Mouse (Mus musculus): ENCODE measurements around the gene Borcs8.

Borcs8 gene

GRCm38 (mm10) chr8:70139026-70139857 lies at the start of gene Borcs8, which contains the start of the genes Rfxank and Mef2b:
Gene Borcs8, plus strand, starts transcription at chr8:70139499.
Gene Rfxank, minus strand, starts transcription at chr8:70139154.
Gene Mef2b, plus strand, starts transcription at chr8:70139711.
- peak; percentile 96 to 99 for DNase-seq (ENCODE audit: low read depth in 2 of 2, low spot score in 2 of 2)

DNA sequence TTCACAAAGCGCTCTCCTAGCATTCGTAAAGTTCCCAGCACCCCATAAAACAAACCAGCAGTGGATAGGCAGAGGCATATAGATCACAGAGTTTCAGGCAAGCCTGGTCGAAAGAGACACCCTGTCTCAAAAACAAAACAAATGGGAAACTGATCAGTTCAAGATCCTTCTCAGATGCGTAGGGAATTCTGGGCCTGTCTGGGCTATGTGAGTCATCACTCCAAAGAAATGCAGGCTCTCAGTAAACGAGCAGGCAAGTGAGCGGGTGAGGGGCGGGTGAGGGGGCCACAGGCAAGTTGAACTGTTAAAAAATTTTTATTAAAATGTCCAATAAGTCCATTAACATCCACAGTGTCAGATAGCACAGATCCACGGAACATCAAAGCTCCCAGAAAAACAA lies 46.5 kb upstream of the Borcs8 start:
- DNase-seq (ENCODE audit: low read depth in 2 of 2, low spot score in 2 of 2): no peak

- no peak for DNase-seq (ENCODE audit: low read depth in 2 of 2, low spot score in 2 of 2)
Measured at GRCm38 (mm10) chr8:70099276-70099675, 40.0 kb upstream of the Borcs8 start.

DNA sequence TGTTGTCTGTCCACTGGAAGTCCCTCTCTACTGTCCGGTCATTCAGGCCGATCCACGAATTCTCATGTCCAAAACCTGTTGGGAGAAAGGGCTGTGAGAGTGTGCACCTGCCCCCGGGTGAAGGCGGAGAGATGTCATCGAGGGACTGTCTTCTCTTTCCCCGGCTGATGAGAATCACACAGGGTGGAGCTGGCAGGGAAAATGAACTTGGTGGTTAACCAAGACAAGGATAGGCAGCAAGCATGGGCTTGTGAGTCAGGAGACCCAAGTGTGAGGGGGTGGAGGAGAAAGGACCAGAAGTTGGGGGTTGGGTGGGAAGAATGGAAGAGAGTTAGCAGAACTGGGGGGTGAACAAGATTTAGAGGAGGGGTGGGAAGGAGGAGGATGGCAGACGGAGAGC lies 39.1 kb upstream of the Borcs8 start:
- no peak for DNase-seq (ENCODE audit: low read depth in 2 of 2, low spot score in 2 of 2)

- DNase-seq (ENCODE audit: low read depth in 2 of 2, low spot score in 2 of 2): peak; percentile 35 to 58
Measured at GRCm38 (mm10) chr8:70104506-70104905, 34.8 kb upstream of the Borcs8 start.

DNA sequence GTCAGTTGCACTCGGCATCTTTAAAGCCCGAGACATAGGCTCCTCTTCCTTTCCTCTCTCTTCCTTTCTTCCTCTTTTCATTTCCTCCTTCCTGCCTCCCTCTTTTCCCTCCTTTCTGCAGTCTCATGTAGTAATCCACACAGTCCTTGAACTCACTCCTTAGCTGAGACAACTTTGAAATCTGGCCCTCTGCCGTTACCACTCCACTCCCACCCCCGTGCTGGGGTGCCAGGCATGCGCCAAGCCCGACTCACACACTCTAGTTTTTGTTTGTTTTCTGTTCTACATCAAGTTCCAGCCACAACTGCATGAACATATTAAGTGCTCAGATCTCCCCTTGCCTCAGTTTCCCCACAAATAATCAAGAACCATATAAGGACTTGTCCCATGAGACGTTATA lies 34.4 kb upstream of the Borcs8 start:
- no peak for DNase-seq (ENCODE audit: low read depth in 2 of 2, low spot score in 2 of 2)

DNA sequence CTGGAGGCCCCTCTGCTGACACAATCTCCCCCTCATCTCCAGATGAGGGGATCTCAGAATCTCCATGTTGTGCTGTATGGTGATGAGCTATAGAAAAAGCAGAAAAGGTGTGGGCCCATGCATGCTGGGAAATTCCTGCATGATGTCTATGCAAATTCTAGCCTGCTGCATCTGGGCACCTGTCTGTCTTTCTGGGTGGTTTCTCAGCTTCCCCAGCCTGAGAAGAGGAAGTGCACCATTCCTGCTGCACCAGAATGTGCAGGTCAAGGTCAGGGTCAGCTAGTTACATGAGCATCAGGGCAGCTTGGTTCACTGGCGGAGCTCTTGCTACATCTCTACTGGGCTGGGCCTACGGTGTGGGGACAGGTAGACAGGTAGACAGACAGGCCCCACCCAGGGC lies 28.8 kb upstream of the Borcs8 start:
- DNase-seq (ENCODE audit: low read depth in 2 of 2, low spot score in 2 of 2): no peak

DNA sequence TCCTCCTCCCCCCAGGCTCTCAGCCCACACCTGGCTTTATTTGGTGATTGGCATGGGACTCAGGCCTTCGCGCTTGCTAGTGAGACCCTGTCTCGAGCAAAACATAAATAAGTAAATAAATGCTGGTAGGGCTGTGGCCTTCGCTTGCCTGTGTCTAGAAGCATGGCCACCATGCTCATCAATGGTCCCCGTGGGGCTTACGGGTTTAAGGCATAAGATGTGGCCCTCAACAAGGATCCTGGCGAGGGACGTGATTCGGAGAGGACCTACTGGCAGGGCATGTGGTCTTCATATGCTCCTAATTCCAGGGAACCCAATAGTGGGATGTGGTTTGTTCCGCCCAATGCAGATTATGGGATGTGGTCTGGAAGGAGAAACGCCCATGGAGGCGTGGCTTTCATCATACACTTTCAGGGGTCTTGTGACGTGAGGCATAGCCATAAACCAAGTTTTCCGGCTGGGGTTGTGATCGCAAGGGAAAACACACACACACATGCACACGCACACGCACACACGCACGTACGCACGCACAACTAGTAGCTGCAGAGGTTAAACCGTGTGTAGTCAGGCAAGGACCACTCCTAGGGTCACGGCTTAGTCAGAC lies 28.0 kb upstream of the Borcs8 start:
- no peak for DNase-seq (ENCODE audit: low read depth in 2 of 2, low spot score in 2 of 2)

DNA sequence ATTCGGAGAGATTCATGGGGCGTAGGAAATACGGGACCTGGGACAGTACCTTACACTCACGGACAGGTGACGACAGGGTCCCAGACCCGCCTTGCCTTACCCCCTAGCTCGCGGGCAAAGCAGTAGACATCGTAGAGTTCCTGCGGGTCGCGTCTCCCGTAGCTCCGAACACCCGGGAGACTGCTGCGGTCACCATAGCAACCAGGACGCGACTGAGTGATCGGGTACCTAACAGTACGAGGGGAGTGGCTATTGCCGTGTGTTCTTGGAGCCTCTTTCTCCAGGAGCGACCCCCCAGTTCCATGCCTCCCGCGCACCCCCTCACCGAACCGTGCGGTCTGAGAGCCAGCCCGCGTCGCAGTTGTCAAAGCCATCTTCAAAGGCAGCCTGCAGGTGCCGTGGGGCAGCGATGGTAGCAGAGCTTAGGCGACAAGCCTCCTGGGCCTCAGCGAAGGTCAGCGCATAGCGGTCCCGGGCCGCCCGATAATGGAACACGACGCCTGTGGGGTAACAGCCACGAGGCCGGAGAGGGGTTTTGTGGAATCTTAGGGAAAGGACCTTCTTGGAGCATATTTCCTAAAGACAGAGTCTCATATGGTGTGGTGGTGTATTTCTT lies 26.8 kb upstream of the Borcs8 start:
- no peak for DNase-seq (ENCODE audit: low read depth in 2 of 2, low spot score in 2 of 2)

- DNase-seq (ENCODE audit: low read depth in 2 of 2, low spot score in 2 of 2): no peak
Measured at GRCm38 (mm10) chr8:70114488-70114887, 24.8 kb upstream of the Borcs8 start.

DNA sequence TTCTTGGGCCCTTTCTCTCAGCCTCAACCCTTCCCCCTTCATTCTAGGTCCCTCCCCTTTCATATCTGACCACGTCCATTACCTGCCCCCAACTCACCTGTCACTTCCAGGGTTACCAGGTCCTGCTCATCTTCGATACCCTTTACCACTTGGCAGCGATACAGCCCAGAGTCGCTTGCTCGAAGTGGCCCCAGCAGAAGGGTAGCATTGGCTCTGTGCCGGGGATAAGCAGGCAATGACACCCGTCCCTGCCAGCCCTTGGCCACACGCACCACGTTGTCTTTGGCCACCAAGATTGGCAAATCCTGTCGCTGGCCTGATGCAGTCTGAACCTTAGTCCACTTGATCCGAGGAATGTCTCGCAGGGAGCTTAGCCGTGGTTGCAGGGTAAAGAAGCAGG lies 24.4 kb upstream of the Borcs8 start:
- DNase-seq (ENCODE audit: low read depth in 2 of 2, low spot score in 2 of 2): no peak

DNA sequence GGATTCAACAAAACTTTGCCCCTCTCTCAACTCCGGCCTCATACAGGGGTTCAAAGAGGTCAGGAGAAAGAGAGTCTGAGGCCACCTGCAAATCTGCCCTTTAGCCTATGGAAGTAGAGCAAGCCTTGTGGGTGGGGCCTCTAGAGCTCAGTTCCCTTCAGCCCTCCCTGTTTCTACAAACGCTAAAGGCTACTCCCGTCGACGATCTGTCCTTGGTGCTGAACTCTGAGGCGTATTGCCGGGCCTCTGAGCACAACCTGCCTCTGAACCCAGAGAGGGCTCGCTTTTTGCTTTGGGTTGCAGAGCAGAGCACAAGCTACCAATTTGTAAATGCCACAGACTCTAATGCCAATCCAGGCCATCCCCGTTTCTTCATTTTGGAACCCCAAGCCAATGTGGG lies 21.7 kb upstream of the Borcs8 start:
- no peak for DNase-seq (ENCODE audit: low read depth in 2 of 2, low spot score in 2 of 2)

DNA sequence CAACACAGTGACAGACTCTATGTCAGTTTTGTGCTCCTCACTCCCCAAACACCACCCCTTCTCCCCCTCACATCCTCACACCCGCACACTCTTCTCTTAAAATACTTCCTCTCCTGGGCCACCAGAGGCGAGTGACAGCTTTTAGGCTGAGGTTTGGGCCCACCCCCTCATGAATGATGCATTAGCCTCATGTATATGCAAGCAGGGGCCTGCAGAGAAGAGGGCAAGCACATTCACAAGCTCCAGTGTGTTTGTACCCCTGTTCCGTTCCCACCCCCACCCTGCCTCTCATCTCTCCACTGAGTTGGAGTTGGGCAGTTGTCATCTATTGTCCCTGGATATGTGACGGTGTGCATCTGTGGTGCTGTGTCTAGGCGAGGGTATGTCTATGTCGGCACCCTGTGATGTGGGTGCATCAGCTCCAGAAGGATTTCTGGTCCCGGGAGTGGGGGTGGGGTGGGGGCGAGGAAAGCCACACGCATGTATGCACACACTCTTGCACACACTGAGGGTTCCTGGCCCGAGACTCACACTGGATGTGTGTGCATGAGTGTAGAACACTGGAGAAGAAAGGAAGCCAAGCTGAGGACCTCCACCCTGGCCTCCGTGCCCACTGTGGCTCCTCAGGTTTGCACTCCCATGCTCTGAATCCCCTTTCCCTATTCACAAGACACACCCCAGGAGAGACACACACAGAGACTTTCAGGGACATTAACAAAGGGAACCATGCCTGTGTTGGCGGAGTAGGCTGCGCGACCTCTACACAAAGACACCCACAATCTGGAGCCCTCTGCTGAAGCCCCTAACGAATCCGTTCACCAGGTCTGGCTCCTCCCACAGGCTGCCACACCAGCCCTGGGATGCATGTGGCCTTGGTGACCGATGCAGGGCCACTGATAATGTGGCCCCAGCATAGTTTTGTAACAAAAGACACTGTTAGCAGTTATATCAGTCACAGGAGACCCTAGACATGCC lies 20.3 kb upstream of the Borcs8 start:
- DNase-seq (ENCODE audit: low read depth in 2 of 2, low spot score in 2 of 2): no peak

- no peak for DNase-seq (ENCODE audit: low read depth in 2 of 2, low spot score in 2 of 2)
Measured at GRCm38 (mm10) chr8:70120667-70121066, 18.6 kb upstream of the Borcs8 start, which contains the start of gene Ncan. Gene Ncan, minus strand, starts transcription at chr8:70120873.

GRCm38 (mm10) chr8:70122863-70123262 lies 16.4 kb upstream of the Borcs8 start:
- no peak for DNase-seq (ENCODE audit: low read depth in 2 of 2, low spot score in 2 of 2)

GRCm38 (mm10) chr8:70124992-70125391 lies 14.3 kb upstream of the Borcs8 start:
- DNase-seq (ENCODE audit: low read depth in 2 of 2, low spot score in 2 of 2): no peak

DNA sequence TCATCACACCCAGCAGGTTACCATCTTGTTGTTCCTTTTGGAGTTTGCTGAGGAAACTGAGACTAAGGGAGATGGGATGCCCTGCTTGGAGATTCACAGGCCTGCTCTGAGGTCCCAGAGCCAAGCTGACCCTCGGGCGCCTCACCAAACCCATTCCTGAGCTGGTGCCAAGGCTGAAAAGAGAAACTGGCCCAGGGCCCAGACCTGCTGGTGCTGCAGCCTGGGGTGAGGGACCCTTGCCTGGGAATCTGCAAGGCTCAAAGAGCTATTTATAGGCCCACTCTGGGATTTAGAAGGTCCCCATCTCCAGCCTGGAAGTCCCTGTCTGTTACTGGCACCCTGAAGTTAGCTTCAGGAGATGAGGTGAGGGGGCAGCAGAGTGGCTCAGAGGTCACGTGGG lies 10.9 kb upstream of the Borcs8 start:
- no peak for DNase-seq (ENCODE audit: low read depth in 2 of 2, low spot score in 2 of 2)

GRCm38 (mm10) chr8:70129309-70129952 lies 9.9 kb upstream of the Borcs8 start:
- no peak for DNase-seq (ENCODE audit: low read depth in 2 of 2, low spot score in 2 of 2)

- DNase-seq (ENCODE audit: low read depth in 2 of 2, low spot score in 2 of 2): no peak
Measured at GRCm38 (mm10) chr8:70130066-70130465, 9.2 kb upstream of the Borcs8 start.

DNA sequence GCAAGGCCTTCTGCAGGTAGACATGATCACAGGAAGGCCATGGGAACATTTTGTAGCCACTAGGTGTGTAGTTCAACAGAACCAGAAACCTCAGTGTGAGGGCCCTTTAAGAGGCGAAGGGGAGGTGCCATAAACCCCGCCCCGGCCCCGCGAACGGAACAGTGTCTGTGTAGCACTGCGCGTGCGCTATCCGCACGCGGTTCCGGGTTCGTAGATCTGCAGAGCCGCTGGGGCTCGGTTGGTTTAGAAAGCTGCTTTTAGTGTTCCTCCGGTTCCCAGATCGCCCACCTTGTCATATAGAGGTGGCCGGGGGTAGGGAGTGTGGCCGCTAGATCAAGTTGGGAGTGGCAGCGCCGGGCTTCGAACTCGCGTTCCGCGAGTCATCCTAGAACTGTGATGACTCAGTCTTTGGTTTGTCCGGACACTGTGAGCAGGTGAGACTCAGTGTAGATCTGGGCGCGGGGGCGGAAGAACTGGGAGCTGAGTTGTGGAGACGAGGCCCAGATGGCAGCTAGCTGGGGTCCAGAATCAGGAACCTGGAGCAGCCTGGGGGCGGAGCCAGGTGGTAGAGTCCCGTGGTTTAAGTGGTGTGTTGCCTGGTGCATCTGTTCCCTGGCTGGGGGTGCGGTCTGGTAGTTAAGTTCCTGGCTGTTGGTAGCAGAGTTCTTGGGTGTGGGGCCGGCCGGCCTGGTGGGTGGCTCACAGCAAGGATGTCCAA lies 8.0 kb upstream of the Borcs8 start, which contains the start of gene Nr2c2ap:
Nr2c2ap (plus strand) TSS at position 168 of the 718 bp plus-strand sequence.
- DNase-seq (ENCODE audit: low read depth in 2 of 2, low spot score in 2 of 2): peak; percentile 74 to 80

Measured in CD8-positive naive resting alpha-beta T cell, adult 2 months (primary cell).